Mouse (Mus musculus) neural tube, embryonic 14.5 days (tissue): Measurements from ENCODE around the gene Zfp385b. TPM values are rescaled to one million over a fixed set of nuclear protein-coding genes. Genes with fewer than 3 reads are reported as not detected.

ENCODE experiments used
- ATAC-seq: fragments of 200-750 bp; cut with Nextera tagmentation; 2 replicates; pipeline ENCODE4 v1.8.0; 2017; ENCODE audit warnings: low read depth, mild to moderate bottlenecking, moderate TSS enrichment, moderate library complexity
- H3K27ac ChIP-seq: fragments of 300-500 bp; sonication (generic); 2 replicates; pipeline ENCODE4 v1.5.1; 2014; ENCODE audit warnings: low read depth, mild to moderate bottlenecking, control low read depth, low read length, moderate library complexity, mixed read lengths
- H3K27me3 ChIP-seq: fragments of 300-500 bp; sonication (generic); 2 replicates; pipeline ENCODE4 v1.6.1; 2014; ENCODE audit warnings: low read length; ENCODE audit not compliant: control insufficient read depth, insufficient read depth
- H3K36me3 ChIP-seq: fragments of 300-500 bp; sonication (generic); 2 replicates; pipeline ENCODE4 v1.6.1; 2014; ENCODE audit warnings: low read length, mixed read lengths; ENCODE audit not compliant: control insufficient read depth, insufficient read depth
- H3K4me1 ChIP-seq: fragments of 300-500 bp; sonication (generic); 2 replicates; pipeline ENCODE4 v1.6.1; 2014; ENCODE audit warnings: low read length; ENCODE audit not compliant: control insufficient read depth, insufficient read depth
- H3K4me2 ChIP-seq: fragments of 300-500 bp; sonication (generic); 2 replicates; pipeline ENCODE4 v1.6.1; 2014; ENCODE audit warnings: mild to moderate bottlenecking, low read depth, low read length, control low read depth
- H3K4me3 ChIP-seq: fragments of 300-500 bp; sonication (generic); 2 replicates; pipeline ENCODE4 v1.5.1; 2014; ENCODE audit warnings: low read depth, low read length, control low read depth, mixed read lengths
- H3K9ac ChIP-seq: fragments of 300-500 bp; sonication (generic); replicated peaks from 2 replicates; pipeline ENCODE4 v1.6.1; 2014; ENCODE audit warnings: low read depth, mild to moderate bottlenecking, control low read depth, low read length, mixed read lengths
- H3K9me3 ChIP-seq: fragments of 300-500 bp; sonication (generic); 2 replicates; pipeline ENCODE4 v1.6.1; 2016; ENCODE audit warnings: low read length; ENCODE audit not compliant: control insufficient read depth
- WGBS: fragments of 180-500 bp; shearing (Covaris S2); extraction: QIAGEN DNeasy Blood & Tissue Kit; methylation state at CpG from one replicate; pipeline ENCODE4 v1.1.7; 2014; 5-methylcytosine and 5-hydroxymethylcytosine counted together
- polyA plus RNA-seq: library from polyadenylated mRNA; unstranded; fragments of >200 nt; fragmentation: Nextera tagmentation; extraction: Ambion mirVana; gene quantifications from 2 replicates; pipeline ENCODE4 v1.2.1, GENCODE M21; 2014

The Zfp385b gene
- polyA plus RNA-seq, 1 experiment from 2014 or later, result 18.4 TPM

GRCm38 (mm10) chr2:77705476-77705875 lies 114.0 kb downstream of the Zfp385b start:
- no peaks in the 10 kb centered on the region for H3K27me3 ChIP-seq
- no peak overlapping the region for H3K4me2 ChIP-seq
- no peak overlapping the region for H3K9ac ChIP-seq
- H3K4me1 ChIP-seq, result 0 out of 2 replicates have a peak, but pooled peaks cover 6% of the 10 kb centered on the region
- no peak overlapping the region for H3K27ac ChIP-seq
- 79% methylated on average over 2 of the region's 2 CpGs for WGBS
- no peak for ATAC-seq
- H3K4me3 ChIP-seq, result no peak overlapping the region
- H3K9me3 ChIP-seq, result no peaks in the 10 kb centered on the region
- H3K36me3 ChIP-seq, result no peaks in the 10 kb centered on the region

- ATAC-seq, result peak; percentile 59
- 28% methylated on average over 19 of the region's 19 CpGs for WGBS
- Histone ChIP-seq H3K27ac (no peak overlapping the region; the same call in 1 of the 2 replicates), H3K4me3 (peak overlapping the region; percentile 20), H3K4me2 (peak overlapping the region; percentile 36), H3K9ac (peak overlapping the region; percentile 17; the same call in 1 of the 2 replicates), H3K27me3 (no peaks in the 10 kb centered on the region), H3K9me3 (no peaks in the 10 kb centered on the region), H3K4me1 (0 out of 2 replicates have a peak, but pooled peaks cover 6% of the 10 kb centered on the region), H3K36me3 (no peaks in the 10 kb centered on the region)
Observed at GRCm38 (mm10) chr2:77703080-77703479, 116.4 kb downstream of the Zfp385b start.

GRCm38 (mm10) chr2:77691174-77691573 lies 128.3 kb downstream of the Zfp385b start:
- WGBS, result 80% methylated on average over 8 of the region's 8 CpGs
- no peak overlapping the region for H3K4me3 ChIP-seq
- no peak overlapping the region for H3K9ac ChIP-seq
- no peaks in the 10 kb centered on the region for H3K27me3 ChIP-seq
- H3K9me3 ChIP-seq, result no peaks in the 10 kb centered on the region
- no peaks in the 10 kb centered on the region for H3K4me1 ChIP-seq
- no peak overlapping the region for H3K27ac ChIP-seq
- no peaks in the 10 kb centered on the region for H3K36me3 ChIP-seq
- H3K4me2 ChIP-seq, result no peak overlapping the region
- no peak for ATAC-seq

GRCm38 (mm10) chr2:77690316-77690715 lies 129.1 kb downstream of the Zfp385b start:
- H3K27me3 ChIP-seq, result no peaks in the 10 kb centered on the region
- H3K36me3 ChIP-seq, result no peaks in the 10 kb centered on the region
- no peak overlapping the region for H3K4me3 ChIP-seq
- WGBS, result 82% methylated on average over 8 of the region's 8 CpGs
- H3K27ac ChIP-seq, result no peak overlapping the region
- H3K4me1 ChIP-seq, result no peaks in the 10 kb centered on the region
- no peak overlapping the region for H3K4me2 ChIP-seq
- no peak for ATAC-seq
- H3K9ac ChIP-seq, result no peak overlapping the region
- no peaks in the 10 kb centered on the region for H3K9me3 ChIP-seq

- ATAC-seq, result no peak
- Histone ChIP-seq H3K4me2 (no peak overlapping the region), H3K9me3 (no peaks in the 10 kb centered on the region), H3K9ac (no peak overlapping the region), H3K4me3 (no peak overlapping the region), H3K36me3 (no peaks in the 10 kb centered on the region), H3K27me3 (no peaks in the 10 kb centered on the region), H3K27ac (no peak overlapping the region), H3K4me1 (no peaks in the 10 kb centered on the region)
- 75% methylated on average over 4 of the region's 4 CpGs for WGBS
Observed at GRCm38 (mm10) chr2:77688651-77689050, 130.8 kb downstream of the Zfp385b start.

GRCm38 (mm10) chr2:77684088-77684487 lies 135.4 kb downstream of the Zfp385b start:
- Histone ChIP-seq H3K4me2 (no peak overlapping the region), H3K9me3 (no peaks in the 10 kb centered on the region), H3K36me3 (no peaks in the 10 kb centered on the region), H3K4me3 (no peak overlapping the region), H3K27ac (no peak overlapping the region), H3K27me3 (no peaks in the 10 kb centered on the region), H3K4me1 (no peaks in the 10 kb centered on the region), H3K9ac (no peak overlapping the region)
- no peak for ATAC-seq
- 61% methylated on average over 3 of the region's 3 CpGs for WGBS

- no peak overlapping the region for H3K4me2 ChIP-seq
- 84% methylated on average over 5 of the region's 5 CpGs for WGBS
Observed at GRCm38 (mm10) chr2:77682205-77682604, 137.2 kb downstream of the Zfp385b start.

GRCm38 (mm10) chr2:77681741-77682140 lies 137.7 kb downstream of the Zfp385b start:
- Histone ChIP-seq H3K4me2 (no peak overlapping the region), H3K27me3 (no peaks in the 10 kb centered on the region), H3K9ac (no peak overlapping the region), H3K27ac (no peak overlapping the region), H3K4me3 (no peak overlapping the region), H3K9me3 (no peaks in the 10 kb centered on the region), H3K36me3 (no peaks in the 10 kb centered on the region), H3K4me1 (no peaks in the 10 kb centered on the region)
- ATAC-seq, result peak; percentile 91
- 36% methylated on average over 5 of the region's 5 CpGs for WGBS

More at GRCm38 (mm10) chr2:77682205-77682604, 137.2 kb downstream of the Zfp385b start:
- Histone ChIP-seq H3K4me3 (no peak overlapping the region), H3K36me3 (no peaks in the 10 kb centered on the region), H3K27ac (no peak overlapping the region), H3K27me3 (no peaks in the 10 kb centered on the region), H3K9ac (no peak overlapping the region), H3K4me1 (no peaks in the 10 kb centered on the region), H3K9me3 (no peaks in the 10 kb centered on the region)
- ATAC-seq, result no peak

GRCm38 (mm10) chr2:77673770-77674169 lies 145.7 kb downstream of the Zfp385b start:
- no peaks in the 10 kb centered on the region for H3K36me3 ChIP-seq
- H3K27ac ChIP-seq, result no peak overlapping the region
- H3K27me3 ChIP-seq, result no peaks in the 10 kb centered on the region
- ATAC-seq, result no peak
- WGBS, result 87% methylated on average over 10 of the region's 10 CpGs
- no peaks in the 10 kb centered on the region for H3K4me1 ChIP-seq
- no peak overlapping the region for H3K9ac ChIP-seq
- no peak overlapping the region for H3K4me2 ChIP-seq
- no peaks in the 10 kb centered on the region for H3K9me3 ChIP-seq
- H3K4me3 ChIP-seq, result no peak overlapping the region
